Mouse (Mus musculus): ENCODE measurements around the gene Plekhg5. TPM values are rescaled to one million over a fixed set of nuclear protein-coding genes. Genes with fewer than 3 reads are reported as not detected.

Plekhg5 gene
- total and polyA plus RNA-seq, 2 experiments from 2014 or later, result 12.8 to 18.6 TPM

DNA sequence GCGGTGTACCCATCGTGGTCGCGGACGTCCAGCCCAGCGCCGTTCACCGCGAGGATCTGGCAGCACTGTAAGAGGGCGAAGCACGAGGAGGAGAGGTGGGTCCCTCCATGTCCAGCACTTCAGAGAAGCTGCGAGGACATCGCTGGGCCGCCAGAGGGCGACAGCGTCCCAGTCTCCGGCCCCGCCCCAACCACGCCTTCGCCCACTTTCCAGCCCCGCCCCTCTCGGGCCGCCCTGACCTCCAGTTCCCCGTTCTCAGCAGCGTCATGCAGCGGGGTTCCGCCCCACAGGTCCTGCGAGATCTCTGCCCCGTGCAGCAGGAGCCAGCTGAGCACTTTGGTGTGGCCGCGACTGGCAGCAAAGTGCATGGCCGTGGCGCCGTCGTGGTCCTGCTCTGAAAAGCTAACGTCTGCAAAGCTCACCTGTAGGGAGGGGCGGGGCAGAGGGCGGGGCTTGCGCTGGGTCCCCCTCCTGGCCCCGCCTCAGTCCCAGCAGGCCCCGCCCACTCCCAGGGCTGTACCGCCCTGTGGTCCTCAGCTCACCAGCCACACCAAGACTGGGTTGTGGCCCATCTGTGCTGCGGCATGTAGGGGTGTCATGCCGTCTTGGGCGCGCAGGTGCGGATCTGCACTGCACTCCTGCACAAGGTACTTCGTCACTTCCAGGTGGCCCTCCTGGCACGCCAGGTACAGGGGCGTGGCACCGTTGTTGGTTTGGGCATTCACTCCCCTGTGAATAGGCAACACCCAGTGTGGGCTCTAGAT is 66.4 kb downstream of the Plekhg5 start:
- H3K27ac ChIP-seq (ENCODE audit: low read depth, low read length), result no peak overlapping the region
- H3K9ac ChIP-seq, result 0 out of 2 replicates have a peak overlapping the region, but pooled peaks have one; percentile 14
- H3K4me3 ChIP-seq (ENCODE audit: low read depth, low read length), result peak overlapping the region; percentile 35
- ATAC-seq, result peak; percentile 74
- H3K36me3 ChIP-seq (ENCODE audit: insufficient read depth), result no peaks in the 10 kb centered on the region
- 4% methylated on average over 50 of the region's 51 CpGs for WGBS
- peak; percentile 84 for TF ChIP-seq CTCF (IDR thresholded peaks at IDR 0.05; ENCODE audit: low read depth)
- peak overlapping the region; percentile 63 for H3K4me2 ChIP-seq (ENCODE audit: low read depth)
- H3K4me1 ChIP-seq (ENCODE audit: insufficient read depth), result peaks cover 8% of the 10 kb centered on the region
- H3K9me3 ChIP-seq (ENCODE audit: low read length), result no peaks in the 10 kb centered on the region
- peaks cover 14% of the 10 kb centered on the region for H3K27me3 ChIP-seq (ENCODE audit: insufficient read depth, low read length)
- DNase-seq, result peak; percentile 63

DNA sequence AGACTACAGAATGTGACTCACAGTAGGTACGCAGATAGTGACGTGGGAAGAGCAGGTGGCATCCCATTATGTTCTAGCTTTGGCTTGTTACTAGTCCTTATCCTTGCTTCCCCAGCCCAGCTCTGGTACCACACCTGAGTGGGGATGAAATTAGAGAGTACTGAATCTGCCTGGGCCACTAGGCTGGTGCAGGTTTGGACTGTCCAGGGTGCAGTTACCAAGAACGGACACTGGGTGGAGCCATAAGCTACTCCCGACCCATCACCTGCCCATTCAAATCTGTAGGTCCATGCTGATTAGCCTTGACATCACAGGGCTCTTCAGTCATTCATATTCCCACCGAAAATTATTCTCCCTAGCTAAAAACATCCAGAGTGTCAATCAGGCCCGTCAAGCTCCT is 68.1 kb downstream of the Plekhg5 start:
- no peak for ATAC-seq
- Histone ChIP-seq H3K4me1 (ENCODE audit: insufficient read depth) (peaks cover 8% of the 10 kb centered on the region), H3K27ac (ENCODE audit: low read depth, low read length) (no peak overlapping the region), H3K4me2 (ENCODE audit: low read depth) (no peak overlapping the region), H3K27me3 (ENCODE audit: insufficient read depth, low read length) (peaks cover 5% of the 10 kb centered on the region; the same call in 1 of the 2 replicates), H3K36me3 (ENCODE audit: insufficient read depth) (no peaks in the 10 kb centered on the region), H3K9ac (no peak overlapping the region), H3K4me3 (ENCODE audit: low read depth, low read length) (no peak overlapping the region), H3K9me3 (ENCODE audit: low read length) (no peaks in the 10 kb centered on the region)
- peak; percentile 43 for DNase-seq
- WGBS, result 30% methylated on average over 6 of the region's 6 CpGs
- peak; percentile 68 for TF ChIP-seq CTCF (IDR thresholded peaks at IDR 0.05; ENCODE audit: low read depth)

DNA sequence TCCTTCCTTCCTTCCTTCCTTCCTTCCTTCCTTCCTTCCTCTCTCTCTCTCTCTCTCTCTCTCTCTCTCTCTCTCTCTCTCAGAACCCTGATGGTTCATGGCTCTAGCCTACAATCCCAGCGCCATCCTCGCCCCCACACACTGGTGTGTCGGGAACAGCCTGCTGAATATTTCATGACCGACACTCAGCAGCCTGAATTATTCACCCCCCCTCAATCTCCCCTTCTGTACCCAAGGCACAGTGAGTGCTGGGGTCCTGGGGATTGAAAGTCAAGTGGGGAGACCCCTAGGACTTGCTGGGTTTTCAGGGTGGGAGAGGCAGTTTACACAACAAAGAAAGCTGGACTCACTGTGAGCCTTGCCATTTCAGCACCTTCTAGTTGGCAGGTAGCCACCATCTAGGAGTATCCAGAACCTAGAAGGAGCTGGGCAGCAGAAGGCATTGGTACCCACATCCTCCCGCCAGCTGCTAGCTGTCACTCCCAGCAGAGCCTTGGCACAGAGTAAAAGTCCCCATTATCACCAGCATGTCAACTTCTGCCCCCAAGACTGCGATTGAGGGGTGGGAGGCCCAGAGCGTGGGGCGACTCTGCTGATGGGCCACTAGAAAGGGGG is 69.3 kb downstream of the Plekhg5 start:
- Histone ChIP-seq H3K36me3 (ENCODE audit: insufficient read depth) (no peaks in the 10 kb centered on the region), H3K9me3 (ENCODE audit: low read length) (no peaks in the 10 kb centered on the region), H3K9ac (no peak overlapping the region), H3K4me3 (ENCODE audit: low read depth, low read length) (no peak overlapping the region), H3K4me1 (ENCODE audit: insufficient read depth) (peaks cover 8% of the 10 kb centered on the region), H3K4me2 (ENCODE audit: low read depth) (no peak overlapping the region), H3K27ac (ENCODE audit: low read depth, low read length) (no peak overlapping the region), H3K27me3 (ENCODE audit: insufficient read depth, low read length) (peaks cover 5% of the 10 kb centered on the region; the same call in 1 of the 2 replicates)
- DNase-seq (no peak), ATAC-seq (no peak)
- 40% methylated on average over 8 of the region's 8 CpGs for WGBS
- TF ChIP-seq CTCF (IDR thresholded peaks at IDR 0.05; ENCODE audit: low read depth), result no peak

DNA sequence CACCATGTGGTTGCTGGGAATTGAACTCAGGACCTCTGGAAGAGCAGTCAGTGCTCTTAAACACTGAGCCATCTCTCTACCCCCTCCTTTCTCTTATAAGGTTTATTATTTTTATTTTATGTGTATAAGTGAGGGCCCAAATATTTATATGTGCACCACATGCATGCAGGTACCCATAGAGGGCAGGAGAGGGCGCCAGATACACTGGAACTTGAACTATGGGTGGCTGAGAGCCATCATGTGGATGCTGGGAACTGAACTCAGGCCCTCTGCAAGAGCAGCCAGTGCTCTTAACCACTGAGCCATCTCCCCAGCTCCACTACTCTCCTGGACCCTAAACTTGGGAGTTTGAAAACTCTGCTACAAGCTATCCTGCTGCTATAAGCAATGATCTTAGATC is 71.3 kb downstream of the Plekhg5 start:
- no peak overlapping the region for H3K4me3 ChIP-seq (ENCODE audit: low read depth, low read length)
- 39% methylated on average over 1 of the region's 1 CpGs for WGBS
- H3K9me3 ChIP-seq (ENCODE audit: low read length), result no peaks in the 10 kb centered on the region
- H3K36me3 ChIP-seq (ENCODE audit: insufficient read depth), result no peaks in the 10 kb centered on the region
- H3K27ac ChIP-seq (ENCODE audit: low read depth, low read length), result no peak overlapping the region
- H3K27me3 ChIP-seq (ENCODE audit: insufficient read depth, low read length), result peaks cover 5% of the 10 kb centered on the region; the same call in 1 of the 2 replicates
- no peak for ATAC-seq
- no peak for DNase-seq
- H3K9ac ChIP-seq, result no peak overlapping the region
- peaks cover 4% of the 10 kb centered on the region for H3K4me1 ChIP-seq (ENCODE audit: insufficient read depth)
- no peak overlapping the region for H3K4me2 ChIP-seq (ENCODE audit: low read depth)
- TF ChIP-seq CTCF (IDR thresholded peaks at IDR 0.05; ENCODE audit: low read depth), result no peak

DNA sequence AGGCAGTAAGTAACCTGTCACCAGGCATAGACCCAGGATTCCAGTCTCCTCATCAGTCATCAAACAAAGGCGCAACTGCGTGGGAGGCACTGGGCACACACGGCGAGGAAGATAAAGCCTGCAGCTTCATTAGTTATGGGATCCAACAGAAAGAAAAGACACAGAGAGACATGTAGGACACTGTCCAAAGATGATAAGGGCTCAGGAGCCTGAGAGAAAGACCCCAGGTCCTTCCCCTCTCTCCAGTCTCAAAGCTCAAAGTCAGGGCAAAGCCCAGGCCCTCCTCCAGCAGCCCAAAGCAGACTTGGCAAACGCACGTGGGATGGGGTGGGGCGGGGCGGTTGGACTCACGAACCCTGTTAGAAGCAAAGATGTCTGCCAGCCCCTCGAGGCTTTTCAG is 73.2 kb downstream of the Plekhg5 start:
- Histone ChIP-seq H3K27me3 (ENCODE audit: insufficient read depth, low read length) (peaks cover 7% of the 10 kb centered on the region), H3K9ac (no peak overlapping the region), H3K27ac (ENCODE audit: low read depth, low read length) (no peak overlapping the region), H3K9me3 (ENCODE audit: low read length) (no peaks in the 10 kb centered on the region), H3K4me3 (ENCODE audit: low read depth, low read length) (no peak overlapping the region), H3K4me1 (ENCODE audit: insufficient read depth) (no peaks in the 10 kb centered on the region), H3K36me3 (ENCODE audit: insufficient read depth) (no peaks in the 10 kb centered on the region), H3K4me2 (ENCODE audit: low read depth) (no peak overlapping the region)
- DNase-seq, result no peak
- no peak for ATAC-seq
- 75% methylated on average over 10 of the region's 10 CpGs for WGBS
- no peak for TF ChIP-seq CTCF (IDR thresholded peaks at IDR 0.05; ENCODE audit: low read depth)

DNA sequence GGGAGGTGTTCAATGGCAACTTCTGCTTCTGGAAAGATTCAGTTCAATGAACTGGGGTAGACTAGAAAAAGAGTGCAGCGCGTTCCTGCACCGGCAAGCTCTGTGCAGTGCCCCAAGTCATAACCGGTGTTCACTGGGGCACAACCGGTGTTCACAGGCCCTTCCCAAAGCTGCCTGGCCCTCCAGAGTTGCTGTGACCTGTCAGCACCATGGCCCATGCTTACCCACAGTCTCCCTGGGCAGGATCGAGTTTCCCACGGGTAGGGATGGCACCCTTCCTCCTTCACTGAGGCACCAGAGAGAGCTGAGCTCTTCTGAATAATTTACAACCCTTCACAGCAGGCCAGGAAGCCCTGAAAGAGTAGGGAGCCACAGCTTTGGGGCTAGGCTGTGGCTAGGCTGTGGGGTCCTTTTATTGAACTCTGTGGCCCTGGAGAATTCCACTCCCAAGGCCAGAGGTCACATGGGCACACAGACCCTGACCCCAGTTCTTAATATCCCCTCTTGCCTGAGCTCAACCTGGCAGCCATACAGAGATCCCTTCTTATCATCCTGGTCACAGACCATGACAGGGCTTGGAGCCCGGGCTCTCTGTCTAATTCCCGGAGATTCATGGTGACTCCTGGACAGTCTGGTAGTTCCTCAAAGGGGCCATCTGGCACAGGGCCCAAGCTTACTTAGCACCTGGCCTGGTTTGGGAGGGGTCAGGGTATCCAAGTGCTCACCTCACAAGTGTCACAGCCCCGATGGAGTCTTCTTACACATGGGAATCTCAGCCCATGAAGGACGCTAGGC is 73.9 kb downstream of the Plekhg5 start:
- ATAC-seq, result no peak
- TF ChIP-seq CTCF (IDR thresholded peaks at IDR 0.05; ENCODE audit: low read depth), result no peak

More for the DNA sequence above, 73.9 kb downstream of the Plekhg5 start:
- Histone ChIP-seq H3K4me1 (ENCODE audit: insufficient read depth) (no peaks in the 10 kb centered on the region), H3K4me3 (ENCODE audit: low read depth, low read length) (no peak overlapping the region), H3K4me2 (ENCODE audit: low read depth) (no peak overlapping the region), H3K27ac (ENCODE audit: low read depth, low read length) (no peak overlapping the region), H3K27me3 (ENCODE audit: insufficient read depth, low read length) (peaks cover 13% of the 10 kb centered on the region), H3K9ac (no peak overlapping the region), H3K36me3 (ENCODE audit: insufficient read depth) (no peaks in the 10 kb centered on the region), H3K9me3 (ENCODE audit: low read length) (no peaks in the 10 kb centered on the region)
- DNase-seq, result no peak
- WGBS, result 71% methylated on average over 11 of the region's 11 CpGs
